Comparison of ENCODE assay signal across 8 mouse cellular contexts in the genomic region with DNA sequence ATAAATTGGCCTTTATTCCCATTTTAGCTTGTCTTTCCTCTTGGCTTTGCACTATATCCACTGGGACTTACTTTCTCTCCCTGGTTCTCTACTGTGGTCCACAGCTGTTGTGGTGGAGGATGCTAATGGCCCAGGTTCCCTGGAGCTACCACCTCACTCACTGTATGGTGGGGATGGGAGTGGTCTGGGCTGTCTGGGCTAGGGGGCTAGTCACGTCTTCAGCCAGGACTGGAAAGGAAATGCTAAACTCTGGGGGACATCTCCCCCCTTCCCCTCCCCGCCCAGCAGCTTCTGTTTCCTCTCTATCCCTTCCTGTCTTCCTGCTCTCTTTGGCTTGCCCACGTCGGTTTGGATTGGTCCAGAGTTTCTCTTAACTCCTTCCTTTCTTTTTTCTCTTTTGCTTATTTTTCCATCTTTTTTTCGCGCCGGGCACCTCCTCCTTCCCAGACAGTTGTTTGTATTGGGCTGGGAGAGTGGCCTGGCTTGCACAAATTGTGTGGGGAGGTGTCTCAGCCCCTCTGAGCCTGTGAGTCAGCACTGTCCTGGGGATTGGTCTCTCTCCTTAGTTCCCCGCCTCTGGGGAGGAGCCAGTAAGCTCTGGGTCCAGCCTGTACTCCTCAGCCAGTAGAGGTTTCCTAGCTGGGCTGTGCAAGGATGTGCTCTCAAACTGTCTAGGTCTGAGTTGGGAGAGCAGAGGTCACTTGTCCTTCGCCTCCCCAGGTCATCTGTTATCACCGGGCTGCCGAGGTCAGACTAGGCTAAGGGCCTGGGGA. TPM values are rescaled to one million over a fixed set of nuclear protein-coding genes. Genes with fewer than 3 reads are reported as not detected.
DNase-seq lines count a peak whose midpoint lies in the region; ATAC-seq lines count a peak whose summit lies in the region.

No protein-coding gene starts in this region.

- DNase-seq in adrenal gland, adult 2 months = peak; percentile 90
- peak; percentile 90 for DNase-seq in embryo, embryonic 11 days
- DNase-seq in gastrocnemius, postnatal 14 days = peak; percentile 89
- DNase-seq in intestine, embryonic 14.5 days (ENCODE audit: low spot score) = peak; percentile 76
- DNase-seq in left cerebral cortex, postnatal 25 days (ENCODE audit: low spot score in 2 of 2) = peak; percentile 65 to 87
- DNase-seq in right cerebral cortex, postnatal 36 days (ENCODE audit: low spot score in 2 of 2) = peak; percentile 52 to 64
- DNase-seq in B cell, adult 2 months = no peak

- H3K4me3 ChIP-seq in intestine, embryonic 14.5 days (ENCODE audit: low read depth, low read length) = peak overlapping the region; percentile 53

- intact Hi-C loops in gastrocnemius, postnatal 14 days (cut with DNase I; ENCODE audit: low total_unique reads) = no loop called here
- intact Hi-C loops in left cerebral cortex, postnatal 25 days (cut with DNase I) = no loop called here

- peaks cover 22% of the 10 kb centered on the region for H3K36me3 ChIP-seq in intestine, embryonic 14.5 days (ENCODE audit: control insufficient read depth, insufficient read depth, low read length)

- peak overlapping the region; percentile 98 for H3K27ac ChIP-seq in intestine, embryonic 14.5 days (ENCODE audit: low read depth)

- under 1% methylated on average over 11 of the region's 11 CpGs for WGBS in intestine, embryonic 14.5 days

- H3K4me1 ChIP-seq in intestine, embryonic 14.5 days (replicated peaks; ENCODE audit: control insufficient read depth, insufficient read depth, low read length) = peaks cover 44% of the 10 kb centered on the region

- peak overlapping the region; percentile 61 for H3K9ac ChIP-seq in intestine, embryonic 14.5 days (ENCODE audit: low read length)

- H3K9me3 ChIP-seq in intestine, embryonic 14.5 days (ENCODE audit: control insufficient read depth, low read length) = no peaks in the 10 kb centered on the region

- ATAC-seq in intestine, embryonic 14.5 days (replicated peaks; ENCODE audit: low FRiP score, low TSS enrichment, low read depth) = peak; percentile 62
- ATAC-seq in megakaryocyte progenitor cell, adult 5-6 weeks (replicated peaks; ENCODE audit: poor library complexity) = peak; percentile 45

- H3K27me3 ChIP-seq in intestine, embryonic 14.5 days (replicated peaks; ENCODE audit: control insufficient read depth, insufficient read depth, low read length) = no peaks in the 10 kb centered on the region

- H3K4me2 ChIP-seq in intestine, embryonic 14.5 days (ENCODE audit: low read length) = peak overlapping the region; percentile 98

RNA-seq across cellular contexts. Expression of gene Shc1, which starts 2.9 kb away (rescaled TPM):
- total RNA-seq in adrenal gland, adult 2 months (2021) = 100 to 1,000 TPM in 1 of 2 experiments, 10 to 100 TPM in 1; 69.6 to 113 TPM
- 62.6 and 67.4 TPM in 2 replicates for polyA plus RNA-seq in adrenal gland, adult 2 months (2012; rRNA removed)
- 10 to 100 TPM; 35.9 to 38.8 TPM for total RNA-seq in gastrocnemius, postnatal 14 days (2021)
- polyA plus RNA-seq in intestine, embryonic 14.5 days (2014; fragmentation: Nextera tagmentation; extraction: Ambion mirVana) = 65.1 and 71.4 TPM in 2 replicates
- 10 to 100 TPM; 10.7 to 14.6 TPM for total RNA-seq in left cerebral cortex, postnatal 25 days (2021)
- total RNA-seq in megakaryocyte progenitor cell, adult 5-6 weeks (2015) = 41.4 and 42.8 TPM in 2 replicates
- total RNA-seq in megakaryocyte progenitor cell, adult 5-6 weeks (2017) = 49.6 and 52.8 TPM in 2 replicates

RNA-seq across cellular contexts. Expression of gene Cks1b, which starts 3.0 kb away (rescaled TPM):
- 10 to 100 TPM; 17.3 to 21.5 TPM for total RNA-seq in adrenal gland, adult 2 months (2021)
- polyA plus RNA-seq in adrenal gland, adult 2 months (2012; rRNA removed) = 9.3 and 9.7 TPM in 2 replicates
- total RNA-seq in gastrocnemius, postnatal 14 days (2021) = 10 to 100 TPM in 1 of 2 experiments, 1 to 10 TPM in 1; 9.6 to 14.4 TPM
- 510 and 525 TPM in 2 replicates for polyA plus RNA-seq in intestine, embryonic 14.5 days (2014; fragmentation: Nextera tagmentation; extraction: Ambion mirVana)
- total RNA-seq in left cerebral cortex, postnatal 25 days (2021) = 1 to 10 TPM; 1.9 to 3.1 TPM
- 268 TPM in 2 replicates for total RNA-seq in megakaryocyte progenitor cell, adult 5-6 weeks (2015)
- total RNA-seq in megakaryocyte progenitor cell, adult 5-6 weeks (2017) = 171 and 192 TPM in 2 replicates

RNA-seq across cellular contexts. Expression of gene Pygo2, which starts 8.8 kb away (rescaled TPM):
- total RNA-seq in adrenal gland, adult 2 months (2021) = 10 to 100 TPM; 31.8 to 44.5 TPM
- 166 and 181 TPM in 2 replicates for polyA plus RNA-seq in adrenal gland, adult 2 months (2012; rRNA removed)
- 10 to 100 TPM; 10.8 to 13.6 TPM for total RNA-seq in gastrocnemius, postnatal 14 days (2021)
- polyA plus RNA-seq in intestine, embryonic 14.5 days (2014; fragmentation: Nextera tagmentation; extraction: Ambion mirVana) = 40.8 and 45.5 TPM in 2 replicates
- 10 to 100 TPM; 51.6 to 60.2 TPM for total RNA-seq in left cerebral cortex, postnatal 25 days (2021)
- 18.9 and 25.2 TPM in 2 replicates for total RNA-seq in megakaryocyte progenitor cell, adult 5-6 weeks (2015)
- total RNA-seq in megakaryocyte progenitor cell, adult 5-6 weeks (2017) = 11.8 and 12.8 TPM in 2 replicates

RNA-seq across cellular contexts. Expression of gene Flad1, which starts 9.5 kb away (rescaled TPM):
- 10 to 100 TPM; 32.2 to 50.7 TPM for total RNA-seq in adrenal gland, adult 2 months (2021)
- polyA plus RNA-seq in adrenal gland, adult 2 months (2012; rRNA removed) = 33.2 and 45.2 TPM in 2 replicates
- 10 to 100 TPM; 30.9 to 33.4 TPM for total RNA-seq in gastrocnemius, postnatal 14 days (2021)
- polyA plus RNA-seq in intestine, embryonic 14.5 days (2014; fragmentation: Nextera tagmentation; extraction: Ambion mirVana) = 28.3 and 28.7 TPM in 2 replicates
- 10 to 100 TPM; 32.6 to 32.9 TPM for total RNA-seq in left cerebral cortex, postnatal 25 days (2021)
- 9.4 and 11.3 TPM in 2 replicates for total RNA-seq in megakaryocyte progenitor cell, adult 5-6 weeks (2015)
- 12.5 and 18.7 TPM in 2 replicates for total RNA-seq in megakaryocyte progenitor cell, adult 5-6 weeks (2017)

RNA-seq across cellular contexts. Expression of gene Pbxip1, which starts 15.3 kb away (rescaled TPM):
- total RNA-seq in adrenal gland, adult 2 months (2021) = 10 to 100 TPM; 38.4 to 70.0 TPM
- 37.5 and 43.3 TPM in 2 replicates for polyA plus RNA-seq in adrenal gland, adult 2 months (2012; rRNA removed)
- total RNA-seq in gastrocnemius, postnatal 14 days (2021) = 100 to 1,000 TPM; 163 to 164 TPM
- polyA plus RNA-seq in intestine, embryonic 14.5 days (2014; fragmentation: Nextera tagmentation; extraction: Ambion mirVana) = 18.8 and 20.3 TPM in 2 replicates
- total RNA-seq in left cerebral cortex, postnatal 25 days (2021) = 10 to 100 TPM; 37.5 to 38.6 TPM
- total RNA-seq in megakaryocyte progenitor cell, adult 5-6 weeks (2015) = 5.2 and 6.1 TPM in 2 replicates
- 13.4 and 15.0 TPM in 2 replicates for total RNA-seq in megakaryocyte progenitor cell, adult 5-6 weeks (2017)

Comparison
In these comparisons a context has a peak if more than half of its experiments do, and no peak if none do; other contexts are left out.
1. DNase-seq: peak in adrenal gland, adult 2 months (single experiment), embryo, embryonic 11 days (single experiment), gastrocnemius, postnatal 14 days (single experiment), intestine, embryonic 14.5 days (single experiment), left cerebral cortex, postnatal 25 days (2 of 2) and right cerebral cortex, postnatal 36 days (2 of 2); none in B cell, adult 2 months (0 of 2).
2. RNA of gene Cks1b, which starts 3.0 kb away (total RNA-seq): 171 to 268 TPM in megakaryocyte progenitor cell, adult 5-6 weeks; 17.3 to 21.5 TPM in adrenal gland, adult 2 months, 9.6 to 14.4 TPM in gastrocnemius, postnatal 14 days and 1.9 to 3.1 TPM in left cerebral cortex, postnatal 25 days; every median in the first group is over 4 times any median in the second.